Mouse (Mus musculus): ENCODE results near the gene Dnaja3. TPM values are rescaled to one million over a fixed set of nuclear protein-coding genes. Genes with fewer than 3 reads are reported as not detected.

The Dnaja3 gene
- total and polyA plus RNA-seq, 2 experiments from 2014 or later, result 49.6 to 52.9 TPM

DNA sequence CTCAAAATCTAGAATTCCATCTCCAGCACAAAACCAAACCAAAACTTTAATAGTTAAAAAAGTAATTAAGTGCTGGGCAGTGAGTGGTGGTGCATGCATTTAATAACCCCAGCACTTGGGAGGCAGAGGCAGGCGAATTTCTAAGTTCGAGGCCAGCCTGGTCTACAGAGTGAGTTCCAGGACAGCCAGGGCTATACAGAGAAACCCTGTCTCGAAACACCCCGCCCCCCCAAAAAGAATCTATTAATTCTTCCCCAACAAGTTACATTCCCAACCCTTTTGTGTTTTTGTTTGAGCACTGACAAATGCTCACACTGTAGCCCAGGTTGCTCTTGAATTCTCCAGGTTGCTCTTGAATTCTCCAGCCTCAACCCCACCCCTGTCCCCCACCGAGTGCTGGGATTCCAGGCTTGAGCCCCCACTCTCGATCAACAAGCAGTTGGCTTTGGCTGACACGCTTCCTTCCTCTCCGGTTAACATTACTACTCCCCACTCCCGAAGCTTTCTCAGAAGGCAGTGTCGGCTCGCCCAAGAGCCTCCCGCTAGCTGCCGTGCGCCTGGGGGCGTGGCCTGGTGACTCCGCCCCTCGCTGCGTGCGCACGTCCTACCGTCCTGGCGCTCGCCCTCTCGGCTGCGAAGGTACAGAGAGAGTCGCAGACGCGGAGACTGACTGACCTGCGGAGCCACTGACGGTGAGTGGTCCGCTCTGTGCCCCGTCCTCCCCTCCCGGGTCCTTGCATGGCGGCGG lies 86.2 kb downstream of the Dnaja3 start, which contains the start of gene Hmox2:
TSS of gene Hmox2 (plus strand) at position 582 of the 748 bp plus-strand sequence.
- DNase-seq (ENCODE audit: low spot score) (peak; percentile 95), ATAC-seq (peak; percentile 97)
- no peaks in the 10 kb centered on the region for H3K36me3 ChIP-seq (ENCODE audit: insufficient read depth, low read length)
- no peaks in the 10 kb centered on the region for H3K9me3 ChIP-seq (ENCODE audit: low read length)
- no peaks in the 10 kb centered on the region for H3K4me1 ChIP-seq (ENCODE audit: insufficient read depth, low read length)
- peak within 1 kb of the TSS; percentile 91 for H3K4me3 ChIP-seq (ENCODE audit: low read length)
- peak within 1 kb of the TSS; percentile 74 for H3K27ac ChIP-seq
- 5% methylated on average over 35 of the region's 35 CpGs for WGBS
- H3K27me3 ChIP-seq (ENCODE audit: insufficient read depth, low read length), result no peaks in the 10 kb centered on the region
- peak within 1 kb of the TSS; percentile 88 for H3K9ac ChIP-seq (replicated peaks; ENCODE audit: low read length)
- no peak for TF ChIP-seq CTCF (IDR thresholded peaks at IDR 0.05; ENCODE audit: low read depth)
- H3K4me2 ChIP-seq (ENCODE audit: low read depth, low read length), result peak within 1 kb of the TSS; percentile 87

DNA sequence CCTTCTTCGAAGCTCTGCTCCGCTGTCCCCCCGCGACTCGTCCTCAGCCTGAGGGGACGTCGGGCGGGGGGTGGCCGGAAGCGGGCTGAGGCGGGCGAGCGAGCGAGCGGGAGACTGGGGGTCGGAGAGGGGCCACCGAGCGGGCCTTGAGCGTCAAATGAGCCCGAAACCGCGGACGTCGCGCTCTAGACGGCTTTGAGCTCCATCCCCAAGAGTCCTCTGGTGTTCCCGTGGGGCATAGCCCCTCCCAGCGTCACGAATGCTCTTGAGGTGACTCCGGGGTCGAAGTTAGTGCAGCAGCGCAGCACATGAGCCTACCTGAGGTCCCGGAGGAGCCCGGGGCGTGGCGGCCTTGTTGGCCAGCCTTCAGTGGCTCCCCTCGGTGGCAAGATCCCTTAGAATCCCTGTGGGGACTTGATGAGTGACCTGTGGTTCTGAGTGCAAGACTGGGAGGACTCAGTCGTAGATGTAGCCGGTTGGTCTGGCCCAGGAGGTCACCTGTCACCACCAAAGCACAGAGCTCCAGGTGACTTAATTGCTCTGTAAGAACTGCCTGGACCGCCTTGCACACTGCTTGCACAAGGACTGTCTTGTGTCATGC lies 86.8 kb downstream of the Dnaja3 start:
- Histone ChIP-seq H3K27me3 (ENCODE audit: insufficient read depth, low read length) (no peaks in the 10 kb centered on the region), H3K4me1 (ENCODE audit: insufficient read depth, low read length) (no peaks in the 10 kb centered on the region), H3K4me2 (ENCODE audit: low read depth, low read length) (peak overlapping the region; percentile 87), H3K9me3 (ENCODE audit: low read length) (no peaks in the 10 kb centered on the region), H3K9ac (replicated peaks; ENCODE audit: low read length) (peak overlapping the region; percentile 88), H3K36me3 (ENCODE audit: insufficient read depth, low read length) (no peaks in the 10 kb centered on the region), H3K27ac (peak overlapping the region; percentile 74), H3K4me3 (ENCODE audit: low read length) (peak overlapping the region; percentile 91)
- TF ChIP-seq CTCF (IDR thresholded peaks at IDR 0.05; ENCODE audit: low read depth), result no peak
- no peak; the same call in 1 of the 2 replicates for ATAC-seq
- WGBS, result under 1% methylated on average over 39 of the region's 40 CpGs
- DNase-seq (ENCODE audit: low spot score), result no peak

DNA sequence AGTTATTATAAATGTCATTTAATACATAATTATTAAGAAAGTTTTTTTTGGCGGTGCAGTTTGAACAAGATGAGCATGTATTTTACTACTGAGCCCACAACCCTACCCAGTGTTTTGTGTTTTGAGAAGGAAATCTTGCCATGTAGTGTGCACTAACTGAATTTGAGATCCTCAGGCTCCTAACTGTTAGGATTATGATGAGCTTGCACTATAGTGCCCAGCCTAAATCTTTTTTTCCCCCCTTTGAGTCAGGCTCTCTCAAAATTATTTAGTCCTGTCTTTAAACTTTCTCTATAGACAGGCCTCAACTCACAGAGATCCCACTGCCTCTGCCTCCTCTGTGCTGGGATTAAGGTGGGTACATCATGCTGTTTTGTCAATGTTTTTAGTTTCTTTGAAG lies 87.7 kb downstream of the Dnaja3 start:
- ATAC-seq, result no peak
- H3K4me2 ChIP-seq (ENCODE audit: low read depth, low read length), result peak overlapping the region; percentile 87

DNA sequence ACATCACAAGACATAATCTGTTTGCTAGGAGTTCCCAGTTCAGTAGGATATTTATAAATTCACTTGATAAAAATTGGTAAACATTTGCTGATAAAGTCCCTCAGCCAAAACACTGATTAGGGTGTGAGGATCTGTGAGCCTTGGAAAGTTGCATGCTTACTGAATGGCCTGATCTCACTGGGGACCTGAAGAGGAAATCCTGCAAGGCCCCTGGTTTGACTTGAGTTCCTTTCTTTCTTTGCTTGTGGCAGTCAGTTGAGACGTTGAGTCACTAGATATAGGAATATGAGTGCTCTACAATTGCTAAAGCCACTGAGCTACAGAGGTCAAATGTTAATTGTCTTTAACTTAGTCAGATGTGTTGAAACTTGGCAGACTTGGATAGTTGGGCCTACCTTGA lies 88.2 kb downstream of the Dnaja3 start:
- no peak for ATAC-seq

More for the DNA sequence above, 87.7 kb downstream of the Dnaja3 start:
- Histone ChIP-seq H3K27ac (no peak overlapping the region), H3K4me3 (ENCODE audit: low read length) (no peak overlapping the region; the same call in 1 of the 2 replicates), H3K36me3 (ENCODE audit: insufficient read depth, low read length) (no peaks in the 10 kb centered on the region), H3K9me3 (ENCODE audit: low read length) (no peaks in the 10 kb centered on the region), H3K27me3 (ENCODE audit: insufficient read depth, low read length) (no peaks in the 10 kb centered on the region), H3K9ac (replicated peaks; ENCODE audit: low read length) (no peak overlapping the region), H3K4me1 (ENCODE audit: insufficient read depth, low read length) (no peaks in the 10 kb centered on the region)
- DNase-seq (ENCODE audit: low spot score), result no peak
- TF ChIP-seq CTCF (IDR thresholded peaks at IDR 0.05; ENCODE audit: low read depth), result no peak
- WGBS, result 95% methylated on average over 1 of the region's 1 CpGs

DNA sequence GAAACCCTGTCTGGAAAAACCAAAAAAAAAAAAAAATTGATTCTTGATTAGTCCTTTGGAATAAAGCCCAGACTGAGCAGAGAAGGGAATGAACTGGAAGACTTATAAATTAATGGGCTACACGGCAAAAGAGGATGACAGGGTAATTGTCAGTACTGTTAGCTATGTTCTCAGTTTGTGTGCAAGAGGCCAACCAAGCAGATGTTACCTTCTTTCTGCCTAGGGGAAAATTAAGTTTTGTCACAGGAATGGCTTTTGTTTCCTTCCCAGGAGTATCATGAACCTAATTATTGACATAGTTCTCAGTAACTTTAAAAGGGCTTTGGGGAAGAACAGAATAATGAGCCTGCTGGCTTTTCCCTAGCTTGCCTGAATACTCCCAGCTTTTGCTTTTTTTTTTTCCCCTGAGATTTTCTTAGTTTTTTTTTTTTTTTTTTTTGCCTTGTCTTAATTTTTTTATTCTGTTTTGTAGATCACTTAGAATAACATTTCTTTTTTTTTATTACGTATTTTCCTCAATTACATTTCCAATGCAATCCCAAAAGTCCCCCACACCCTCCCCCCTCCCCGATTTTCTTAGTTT lies 91.1 kb downstream of the Dnaja3 start:
- ATAC-seq (no peak), DNase-seq (ENCODE audit: low spot score) (no peak)
- Histone ChIP-seq H3K9me3 (ENCODE audit: low read length) (no peaks in the 10 kb centered on the region), H3K9ac (replicated peaks; ENCODE audit: low read length) (no peak overlapping the region), H3K27me3 (ENCODE audit: insufficient read depth, low read length) (no peaks in the 10 kb centered on the region), H3K4me2 (ENCODE audit: low read depth, low read length) (no peak overlapping the region), H3K4me3 (ENCODE audit: low read length) (no peak overlapping the region), H3K27ac (no peak overlapping the region), H3K4me1 (ENCODE audit: insufficient read depth, low read length) (no peaks in the 10 kb centered on the region), H3K36me3 (ENCODE audit: insufficient read depth, low read length) (no peaks in the 10 kb centered on the region)
- no peak for TF ChIP-seq CTCF (IDR thresholded peaks at IDR 0.05; ENCODE audit: low read depth)
- 57% methylated on average over 3 of the region's 3 CpGs for WGBS

More for the DNA sequence above, 88.2 kb downstream of the Dnaja3 start:
- TF ChIP-seq CTCF (IDR thresholded peaks at IDR 0.05; ENCODE audit: low read depth), result no peak
- no peak for DNase-seq (ENCODE audit: low spot score)
- H3K9ac ChIP-seq (replicated peaks; ENCODE audit: low read length), result no peak overlapping the region
- H3K4me3 ChIP-seq (ENCODE audit: low read length), result no peak overlapping the region
- H3K9me3 ChIP-seq (ENCODE audit: low read length), result no peaks in the 10 kb centered on the region
- no peak overlapping the region for H3K27ac ChIP-seq
- H3K27me3 ChIP-seq (ENCODE audit: insufficient read depth, low read length), result no peaks in the 10 kb centered on the region
- H3K36me3 ChIP-seq (ENCODE audit: insufficient read depth, low read length), result no peaks in the 10 kb centered on the region
- no peaks in the 10 kb centered on the region for H3K4me1 ChIP-seq (ENCODE audit: insufficient read depth, low read length)
- H3K4me2 ChIP-seq (ENCODE audit: low read depth, low read length), result no peak overlapping the region
- WGBS, result 71% methylated on average over 1 of the region's 1 CpGs

DNA sequence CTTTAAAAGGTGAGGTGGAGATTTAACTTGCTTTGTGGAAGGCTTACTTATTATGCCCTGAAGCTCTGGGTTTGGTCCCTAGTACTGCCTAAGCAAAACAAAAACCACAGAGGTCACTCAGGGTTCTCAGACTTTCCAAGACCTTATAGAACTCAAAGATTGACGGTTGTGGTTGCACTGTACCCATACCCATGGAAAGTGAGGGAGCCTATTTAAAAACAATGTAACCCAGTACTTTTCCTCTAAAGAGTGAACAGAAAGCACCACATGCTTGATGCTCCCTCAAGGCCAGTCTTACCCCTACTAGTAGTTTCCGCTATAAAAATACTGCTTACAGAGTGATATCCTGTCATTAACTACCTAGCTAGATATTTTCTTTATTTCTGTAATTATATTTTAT lies 96.5 kb downstream of the Dnaja3 start:
- H3K36me3 ChIP-seq (ENCODE audit: insufficient read depth, low read length), result no peaks in the 10 kb centered on the region
- 85% methylated on average over 2 of the region's 2 CpGs for WGBS
- no peak overlapping the region for H3K27ac ChIP-seq
- H3K4me2 ChIP-seq (ENCODE audit: low read depth, low read length), result no peak overlapping the region
- no peak for ATAC-seq
- no peak overlapping the region for H3K9ac ChIP-seq (replicated peaks; ENCODE audit: low read length)
- H3K27me3 ChIP-seq (ENCODE audit: insufficient read depth, low read length), result no peaks in the 10 kb centered on the region
- no peak for TF ChIP-seq CTCF (IDR thresholded peaks at IDR 0.05; ENCODE audit: low read depth)
- DNase-seq (ENCODE audit: low spot score), result no peak
- no peaks in the 10 kb centered on the region for H3K9me3 ChIP-seq (ENCODE audit: low read length)
- H3K4me3 ChIP-seq (ENCODE audit: low read length), result no peak overlapping the region
- H3K4me1 ChIP-seq (ENCODE audit: insufficient read depth, low read length), result no peaks in the 10 kb centered on the region

Data from hindbrain, postnatal 0 days (tissue).